Mouse (Mus musculus): ENCODE measurements around the gene Vmp1. TPM values are rescaled to one million over a fixed set of nuclear protein-coding genes. Genes with fewer than 3 reads are reported as not detected.
A peak's percentile ranks its signal among the peaks of the same experiment; 100 is the strongest.

Gene Vmp1
- 41.0 and 65.3 TPM in 2 replicates for polyA plus RNA-seq (2012; rRNA removed)

DNA sequence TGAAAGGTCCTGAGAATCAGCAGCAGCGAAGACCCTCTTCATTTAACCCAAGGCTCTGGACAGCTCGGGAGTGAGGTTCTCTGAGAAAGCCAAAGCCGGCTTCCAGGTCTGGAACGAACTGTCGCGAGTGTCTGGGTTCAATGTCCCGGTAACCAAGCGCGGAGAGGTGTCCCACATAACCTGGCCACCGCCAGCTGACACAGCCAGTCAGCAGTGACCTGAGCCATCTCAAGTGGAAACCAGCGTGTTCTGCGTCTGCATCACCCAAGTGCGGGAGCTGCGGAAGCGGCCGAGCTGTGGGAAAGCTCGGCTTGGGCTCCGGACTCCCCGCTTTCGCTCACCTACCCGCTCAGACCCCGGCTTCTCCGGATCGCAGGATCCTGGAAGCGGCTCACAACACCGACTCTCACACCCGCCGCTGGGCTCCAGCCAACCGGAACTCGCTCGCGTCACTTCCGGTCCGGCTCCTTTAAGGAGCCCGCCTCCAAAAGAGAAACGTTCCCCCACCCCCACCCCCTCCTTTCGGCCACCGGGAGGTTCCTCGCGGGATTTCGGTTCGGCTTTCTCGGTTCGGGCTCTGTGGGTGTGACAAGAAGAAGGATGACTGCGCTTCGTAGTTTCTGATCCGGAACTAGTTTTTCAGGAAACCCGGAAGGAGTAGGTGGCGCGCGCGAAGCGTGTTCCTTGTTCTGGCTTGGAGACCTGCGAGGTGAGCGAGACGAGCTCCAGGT lies at the start of gene Vmp1, which contains the start of gene Ptrh2:
Gene Vmp1 (minus strand): TSS at position 442 of the 731 bp plus-strand sequence.
Gene Ptrh2 (plus strand): TSS at position 591 of the 731 bp plus-strand sequence.
- H3K4me3 ChIP-seq (replicated peaks; ENCODE audit: extremely low read depth, low read depth, low read length), result peak within 1 kb of the TSS; percentile 98
- TF ChIP-seq CTCF (IDR thresholded peaks at IDR 0.05; ENCODE audit: insufficient read depth, low read length) (no peak), POLR2A (IDR thresholded peaks at IDR 0.05; ENCODE audit: borderline replicate concordance, extremely low read depth, low read depth, low read length) (peak; percentile 48; the same call in 1 of the 2 replicates)
- DNase-seq, result peak; percentile 96
- under 1% methylated on average over 56 of the region's 56 CpGs for WGBS
- peaks cover 6% of the 10 kb centered on the region for H3K4me1 ChIP-seq (ENCODE audit: control insufficient read depth, insufficient read depth, low read length)

DNA sequence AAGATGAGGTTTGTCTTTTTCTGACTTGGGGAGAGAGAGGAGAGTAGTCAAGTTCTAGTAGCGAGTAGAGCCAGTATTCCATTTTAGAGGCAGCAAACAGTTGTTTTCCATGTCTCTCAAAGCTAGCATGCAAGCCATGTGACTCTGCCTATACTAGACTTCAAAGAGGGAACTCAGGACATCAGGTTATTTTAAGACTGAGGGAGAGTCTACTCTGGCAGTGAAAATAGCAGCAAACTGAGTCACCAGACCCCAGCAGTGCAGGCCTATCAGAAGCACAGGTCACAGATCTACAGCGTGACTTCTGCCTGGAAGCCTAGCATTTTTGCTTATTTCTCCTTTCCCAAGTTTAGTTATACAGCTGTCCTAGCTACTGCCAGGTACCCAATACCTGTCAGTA lies 47.8 kb upstream of the Vmp1 start:
- 82% methylated on average over 2 of the region's 2 CpGs for WGBS

DNA sequence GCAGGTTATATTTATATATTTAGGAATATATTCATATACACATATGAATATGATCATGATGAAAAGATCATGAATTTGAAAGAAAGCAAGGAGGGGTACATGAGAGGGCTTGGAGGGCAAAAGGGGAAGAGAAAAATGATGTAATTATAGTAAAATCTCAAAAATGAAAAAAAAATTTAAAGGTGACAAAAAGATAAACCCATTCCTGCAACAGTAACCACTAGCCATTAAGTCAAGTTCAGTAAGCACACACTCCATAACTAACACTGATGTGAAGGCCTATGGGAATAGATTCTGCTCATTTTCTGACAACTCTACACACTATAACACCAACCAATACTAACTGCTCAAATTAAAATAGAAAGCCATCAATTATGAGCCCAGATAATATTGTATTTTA lies 42.0 kb upstream of the Vmp1 start:
- Histone ChIP-seq H3K4me1 (ENCODE audit: control insufficient read depth, insufficient read depth, low read length) (no peaks in the 10 kb centered on the region; the same call in 1 of the 2 replicates), H3K4me3 (replicated peaks; ENCODE audit: extremely low read depth, low read depth, low read length) (no peak overlapping the region)
- no peak for DNase-seq
- TF ChIP-seq POLR2A (IDR thresholded peaks at IDR 0.05; ENCODE audit: borderline replicate concordance, extremely low read depth, low read depth, low read length) (no peak), CTCF (IDR thresholded peaks at IDR 0.05; ENCODE audit: insufficient read depth, low read length) (no peak)

More for the DNA sequence above, 47.8 kb upstream of the Vmp1 start:
- Histone ChIP-seq H3K4me3 (replicated peaks; ENCODE audit: extremely low read depth, low read depth, low read length) (no peak overlapping the region), H3K4me1 (ENCODE audit: control insufficient read depth, insufficient read depth, low read length) (no peaks in the 10 kb centered on the region)
- DNase-seq, result no peak
- no peak for TF ChIP-seq CTCF (IDR thresholded peaks at IDR 0.05; ENCODE audit: insufficient read depth, low read length)
- TF ChIP-seq POLR2A (IDR thresholded peaks at IDR 0.05; ENCODE audit: borderline replicate concordance, extremely low read depth, low read depth, low read length), result no peak

DNA sequence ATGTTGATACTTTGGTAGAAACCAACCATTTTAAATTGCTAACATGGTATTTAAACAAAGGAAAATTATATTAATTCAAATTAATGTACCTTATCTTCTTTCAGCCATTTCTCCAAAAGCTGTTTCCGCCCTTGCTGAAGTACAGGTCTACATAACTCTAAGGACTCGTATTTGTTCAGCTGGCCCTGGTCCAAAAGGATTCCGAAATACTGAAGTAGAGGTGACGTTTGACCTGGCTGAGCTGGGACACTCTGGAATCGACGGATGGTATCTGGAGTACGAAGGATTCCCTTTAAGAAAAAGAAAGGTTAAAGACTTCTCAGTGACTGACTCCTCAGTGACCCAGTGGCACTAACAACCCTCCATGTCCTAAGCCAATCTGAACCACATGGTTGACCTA lies 41.3 kb upstream of the Vmp1 start:
- H3K4me1 ChIP-seq (ENCODE audit: control insufficient read depth, insufficient read depth, low read length), result no peaks in the 10 kb centered on the region; the same call in 1 of the 2 replicates
- TF ChIP-seq POLR2A (IDR thresholded peaks at IDR 0.05; ENCODE audit: borderline replicate concordance, extremely low read depth, low read depth, low read length) (no peak), CTCF (IDR thresholded peaks at IDR 0.05; ENCODE audit: insufficient read depth, low read length) (no peak)
- DNase-seq, result peak; percentile 27
- 57% methylated on average over 7 of the region's 7 CpGs for WGBS
- H3K4me3 ChIP-seq (replicated peaks; ENCODE audit: extremely low read depth, low read depth, low read length), result no peak overlapping the region

DNA sequence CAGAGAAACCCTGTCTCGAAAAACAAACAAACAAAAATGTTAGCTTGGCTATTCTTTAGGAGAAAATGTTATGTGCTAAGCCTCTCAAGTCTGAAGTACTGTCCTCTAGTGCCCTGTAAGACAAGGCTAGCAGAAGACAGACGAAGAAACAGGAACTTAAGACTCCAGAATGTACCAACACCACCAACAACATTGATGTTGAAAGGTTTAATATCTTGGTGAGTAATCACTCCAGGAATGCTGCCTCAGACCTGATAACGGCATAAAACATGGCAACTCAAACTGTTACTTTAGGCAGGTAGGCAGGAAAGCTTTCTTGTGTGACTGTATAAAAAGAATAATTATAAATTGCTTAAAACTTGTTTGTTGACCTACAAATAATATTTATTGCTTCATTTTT lies 40.4 kb upstream of the Vmp1 start:
- no peak for DNase-seq
- no peak for TF ChIP-seq CTCF (IDR thresholded peaks at IDR 0.05; ENCODE audit: insufficient read depth, low read length)
- TF ChIP-seq POLR2A (IDR thresholded peaks at IDR 0.05; ENCODE audit: borderline replicate concordance, extremely low read depth, low read depth, low read length), result no peak

DNA sequence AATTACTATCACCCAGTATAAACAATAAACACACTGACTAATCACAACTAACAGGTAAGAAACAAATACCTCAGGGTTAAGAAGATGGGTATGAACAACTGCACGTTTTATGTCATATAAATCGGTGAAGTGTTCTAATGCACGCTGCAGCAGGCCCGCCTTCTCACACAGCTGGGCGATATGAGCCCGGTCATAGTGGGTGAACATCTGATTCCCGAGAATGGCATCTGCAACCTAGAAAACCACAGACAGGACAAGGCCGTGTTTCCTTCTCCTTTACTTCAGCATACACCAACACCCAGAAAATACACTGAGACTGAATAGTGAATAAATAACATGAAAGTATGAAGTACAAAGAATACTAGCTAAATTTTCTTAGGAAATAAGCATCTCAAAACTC lies 35.8 kb upstream of the Vmp1 start:
- no peak for DNase-seq
- no peak for TF ChIP-seq CTCF (IDR thresholded peaks at IDR 0.05; ENCODE audit: insufficient read depth, low read length)
- TF ChIP-seq POLR2A (IDR thresholded peaks at IDR 0.05; ENCODE audit: borderline replicate concordance, extremely low read depth, low read depth, low read length), result no peak
- WGBS, result 78% methylated on average over 8 of the region's 8 CpGs
- Histone ChIP-seq H3K4me1 (ENCODE audit: control insufficient read depth, insufficient read depth, low read length) (no peaks in the 10 kb centered on the region; the same call in none of the 2 replicates), H3K4me3 (replicated peaks; ENCODE audit: extremely low read depth, low read depth, low read length) (no peak overlapping the region)

More for the DNA sequence above, 40.4 kb upstream of the Vmp1 start:
- Histone ChIP-seq H3K4me1 (ENCODE audit: control insufficient read depth, insufficient read depth, low read length) (no peaks in the 10 kb centered on the region; the same call in 1 of the 2 replicates), H3K4me3 (replicated peaks; ENCODE audit: extremely low read depth, low read depth, low read length) (no peak overlapping the region)
- whole genome bisulfite sequencing, result 65% methylated on average over 3 of the region's 3 CpGs

DNA sequence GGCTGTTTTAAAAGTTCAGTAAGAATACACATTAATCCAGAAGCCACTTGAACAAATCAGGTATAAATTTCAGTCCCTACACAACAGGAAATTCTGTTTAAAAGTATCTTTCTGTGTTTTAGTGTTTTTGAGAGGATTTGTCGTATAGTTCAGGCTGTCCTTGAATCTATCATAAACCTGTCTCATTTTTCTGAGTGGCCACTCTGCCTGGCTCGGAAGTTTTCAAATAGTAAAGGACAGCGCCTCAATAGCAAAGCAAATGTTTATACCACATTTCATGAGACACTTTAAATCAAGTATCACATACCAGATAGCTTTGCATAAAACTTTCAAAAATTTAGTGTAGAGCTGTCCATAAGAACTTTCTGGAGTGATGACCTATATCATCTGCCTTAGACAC lies 34.7 kb upstream of the Vmp1 start:
- DNase-seq, result no peak
- H3K4me3 ChIP-seq (replicated peaks; ENCODE audit: extremely low read depth, low read depth, low read length), result no peak overlapping the region
- no peak for TF ChIP-seq CTCF (IDR thresholded peaks at IDR 0.05; ENCODE audit: insufficient read depth, low read length)
- no peaks in the 10 kb centered on the region; the same call in 1 of the 2 replicates for H3K4me1 ChIP-seq (ENCODE audit: control insufficient read depth, insufficient read depth, low read length)
- WGBS, result 76% methylated on average over 3 of the region's 3 CpGs

DNA sequence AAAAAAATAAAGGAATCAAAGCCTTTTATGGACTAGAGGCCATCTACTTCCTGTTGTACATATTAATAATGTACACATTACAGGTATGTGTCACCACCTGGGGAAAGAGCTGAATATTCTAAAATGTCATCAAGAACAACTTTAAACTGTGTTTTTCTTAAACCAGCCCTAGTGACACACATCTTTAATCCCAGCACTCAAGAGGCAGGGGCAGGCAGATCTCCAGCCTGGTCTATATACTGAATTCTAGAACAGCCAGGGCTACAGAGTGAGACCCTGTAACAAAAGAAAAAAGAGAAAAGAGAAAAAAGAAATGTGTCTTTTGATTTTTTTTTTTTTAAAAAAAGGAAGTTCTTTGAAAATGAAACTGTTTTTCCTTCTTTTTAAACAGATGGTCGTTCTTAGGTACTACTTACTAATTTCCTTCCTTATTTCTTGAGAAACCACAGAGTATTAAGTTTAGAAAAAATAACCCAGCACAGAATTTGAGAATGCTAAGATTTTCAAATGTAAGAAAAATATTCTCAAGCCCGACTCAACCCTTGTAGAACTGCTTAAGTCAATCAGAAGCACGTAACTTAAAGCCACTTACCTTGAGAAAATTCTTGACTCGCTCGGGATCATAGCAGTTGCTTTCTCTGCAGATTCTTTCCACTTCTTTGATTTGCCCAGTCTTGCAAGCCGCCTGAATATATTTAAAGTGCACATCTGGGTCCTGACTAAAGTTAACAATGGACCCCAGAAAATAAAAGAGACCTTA lies 33.9 kb upstream of the Vmp1 start:
- no peak for TF ChIP-seq POLR2A (IDR thresholded peaks at IDR 0.05; ENCODE audit: borderline replicate concordance, extremely low read depth, low read depth, low read length)
- no peak for TF ChIP-seq CTCF (IDR thresholded peaks at IDR 0.05; ENCODE audit: insufficient read depth, low read length)
- Histone ChIP-seq H3K4me3 (replicated peaks; ENCODE audit: extremely low read depth, low read depth, low read length) (no peak overlapping the region), H3K4me1 (ENCODE audit: control insufficient read depth, insufficient read depth, low read length) (no peaks in the 10 kb centered on the region; the same call in 1 of the 2 replicates)
- 63% methylated on average over 6 of the region's 6 CpGs for WGBS
- DNase-seq, result no peak

DNA sequence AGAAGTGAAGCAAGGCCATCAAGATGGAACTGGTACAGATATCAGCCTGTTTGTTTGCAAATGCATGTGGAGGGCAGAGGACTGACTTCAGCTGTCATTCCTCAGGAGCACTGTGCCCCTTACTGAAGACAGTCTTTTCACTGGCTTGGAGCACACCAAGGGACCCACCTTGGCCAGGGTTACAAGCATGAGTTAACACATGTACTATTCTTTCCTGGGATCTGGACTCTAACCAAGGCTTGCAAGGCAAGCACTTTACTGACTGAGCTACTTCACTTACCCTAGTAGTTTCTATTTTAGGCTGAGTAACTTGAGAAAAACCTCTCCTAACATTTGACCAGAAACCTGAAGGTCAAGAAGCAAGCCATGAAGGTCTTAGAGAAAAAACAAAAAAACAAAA lies 31.0 kb upstream of the Vmp1 start:
- TF ChIP-seq CTCF (IDR thresholded peaks at IDR 0.05; ENCODE audit: insufficient read depth, low read length) (no peak), POLR2A (IDR thresholded peaks at IDR 0.05; ENCODE audit: borderline replicate concordance, extremely low read depth, low read depth, low read length) (no peak)
- DNase-seq, result peak; percentile 22
- Histone ChIP-seq H3K4me3 (replicated peaks; ENCODE audit: extremely low read depth, low read depth, low read length) (no peak overlapping the region), H3K4me1 (ENCODE audit: control insufficient read depth, insufficient read depth, low read length) (no peaks in the 10 kb centered on the region; the same call in 1 of the 2 replicates)

Measured in lung, adult 2 months (tissue).